Mouse (Mus musculus) ovary, adult 2 months (tissue): ENCODE data around the gene 4933402D24Rik. TPM values are rescaled to one million over a fixed set of nuclear protein-coding genes. Genes with fewer than 3 reads are reported as not detected.

ENCODE experiments used
- polyA plus RNA-seq: library from polyadenylated mRNA; depleted of rRNA; stranded (reverse); fragments of >200 nt; gene quantifications from 2 replicates; pipeline ENCODE4 v1.2.3, GENCODE M21; 2012; rRNA removed

Gene 4933402D24Rik
- polyA plus RNA-seq: not detected in 2 replicates

GRCm38 (mm10) chr1:63769167-63769566 lies at the start of gene 4933402D24Rik:
Gene 4933402D24Rik, minus strand, starts transcription at chr1:63769267.

GRCm38 (mm10) chr1:63730240-63730771 lies 38.8 kb downstream of the 4933402D24Rik start, which contains the start of the genes Mdh1b and Fastkd2:
Gene Mdh1b, minus strand, starts transcription at chr1:63730318.
Gene Fastkd2, plus strand, starts transcription at chr1:63730614.

Other genes starting within 250 kb of the 4933402D24Rik start
- gene Gm39653, start 153.3 kb downstream of the 4933402D24Rik start, polyA plus RNA-seq: not detected in 2 replicates
- gene Dytn, start 82.3 kb downstream of the 4933402D24Rik start, polyA plus RNA-seq: 0.05 and 0.07 TPM in 2 replicates
- 0.93 TPM in 2 replicates for gene Mdh1b, start 38.9 kb downstream of the 4933402D24Rik start, polyA plus RNA-seq
- gene Fastkd2, start 38.7 kb downstream of the 4933402D24Rik start, polyA plus RNA-seq: 1.4 and 1.9 TPM in 2 replicates